Mouse (Mus musculus) CH12.LX (cell line): ENCODE data around the gene Vav2.

ENCODE experiments used
- BHLHE40 ChIP-seq: IDR thresholded peaks from 2 replicates; pipeline ENCODE4 v1.6.1; 2011; ENCODE audit warnings: mild to moderate bottlenecking, low read depth, low read length, improper control_type of control experiment
- CTCF ChIP-seq, 2 experiments: IDR thresholded peaks in 1 of 2; conservative IDR thresholded peaks in 1 of 2; 2 replicates each; pipeline ENCODE4 v1.5.1; 2011 to 2012; ENCODE audit warnings: low read depth in 2 of 2, low read length in 2 of 2, improper control_type of control experiment in 1 of 2, inconsistent platforms in 1 of 2, mild to moderate bottlenecking in 1 of 2, moderate library complexity in 1 of 2
- EP300 ChIP-seq: IDR thresholded peaks from 2 replicates; pipeline ENCODE4 v1.6.1; 2011; ENCODE audit warnings: low read length, improper control_type of control experiment
- ETS1 ChIP-seq: conservative IDR thresholded peaks from 2 replicates; pipeline ENCODE4 v1.6.1; 2012; ENCODE audit warnings: low read depth, mild to moderate bottlenecking, inconsistent platforms, low read length, improper control_type of control experiment, moderate library complexity
- KAT2A ChIP-seq: IDR thresholded peaks from 2 replicates; pipeline ENCODE4 v1.6.1; 2012; ENCODE audit warnings: low read length, improper control_type of control experiment, inconsistent platforms; ENCODE audit not compliant: insufficient replicate concordance
- MXI1 ChIP-seq: IDR thresholded peaks from 2 replicates; pipeline ENCODE4 v1.6.1; 2011; ENCODE audit warnings: mild to moderate bottlenecking, low read depth, low read length, improper control_type of control experiment
- PAX5 ChIP-seq: IDR thresholded peaks from 2 replicates; pipeline ENCODE4 v1.6.1; 2012; ENCODE audit warnings: low read length, inconsistent platforms, mixed read lengths
- POLR2A ChIP-seq: IDR thresholded peaks from 2 replicates; pipeline ENCODE4 v1.6.1; 2011; ENCODE audit warnings: low read depth, mild to moderate bottlenecking, improper control_type of control experiment, low read length
- RCOR1 ChIP-seq: conservative IDR thresholded peaks from 2 replicates; pipeline ENCODE4 v1.6.1; 2012; ENCODE audit warnings: low read depth, mild to moderate bottlenecking, inconsistent platforms, low read length, improper control_type of control experiment
- SIN3A ChIP-seq: IDR thresholded peaks from 2 replicates; pipeline ENCODE4 v1.6.1; 2012; ENCODE audit warnings: low read length, improper control_type of control experiment, inconsistent platforms
- ZC3H11A ChIP-seq: IDR thresholded peaks from 2 replicates; pipeline ENCODE4 v1.6.1; 2012; ENCODE audit warnings: low read depth, mild to moderate bottlenecking, inconsistent platforms, low read length, improper control_type of control experiment
- ZKSCAN1 ChIP-seq: IDR thresholded peaks from 2 replicates; pipeline ENCODE4 v1.6.1; 2012; ENCODE audit warnings: low read depth, inconsistent platforms, low read length, improper control_type of control experiment, borderline replicate concordance

- TF ChIP-seq ETS1, result no peak
- TF ChIP-seq PAX5, result no peak
- no peak for TF ChIP-seq CTCF (conservative IDR thresholded peaks at IDR 0.05 in 1 of 2, IDR thresholded peaks at IDR 0.05 in 1 of 2; ENCODE audit: low read depth in 2 of 2, low read length in 2 of 2)
- no peak for TF ChIP-seq ZKSCAN1
- no peak for TF ChIP-seq POLR2A
- no peak for TF ChIP-seq BHLHE40
- TF ChIP-seq SIN3A, result no peak
- no peak for TF ChIP-seq KAT2A
- TF ChIP-seq MXI1, result no peak
- no peak for TF ChIP-seq EP300
- no peak for TF ChIP-seq ZC3H11A
- no peak for TF ChIP-seq RCOR1
Observed at GRCm38 (mm10) chr2:27389272-27390162, 37.3 kb downstream of the Vav2 start.
